Mouse (Mus musculus): Measurements from ENCODE around the gene Ipo9. TPM values are rescaled to one million over a fixed set of nuclear protein-coding genes. Genes with fewer than 3 reads are reported as not detected.
A peak's percentile ranks its signal among the peaks of the same experiment; 100 is the strongest.

Ipo9 gene
- polyA plus RNA-seq (2015; fragmentation: Nextera tagmentation; extraction: Ambion mirVana), result 23.5 and 24.7 TPM in 2 replicates

- no peaks in the 10 kb centered on the region for H3K9me3 ChIP-seq (ENCODE audit: control insufficient read depth, low read length)
- no peak for TF ChIP-seq EP300 (optimal IDR thresholded peaks at IDR 0.05)
- TF ChIP-seq CTCF (IDR thresholded peaks at IDR 0.05; ENCODE audit: low read depth), result peak; percentile 84
- DNase-seq (ENCODE audit: low spot score) (peak; percentile 92), ATAC-seq (ENCODE audit: low FRiP score, low TSS enrichment) (peak; percentile 96)
- H3K27me3 ChIP-seq (ENCODE audit: control insufficient read depth, insufficient read depth, low read length), result no peaks in the 10 kb centered on the region
- H3K4me2 ChIP-seq (replicated peaks; ENCODE audit: low read depth), result peak within 1 kb of the TSS; percentile 77
- H3K4me1 ChIP-seq (replicated peaks; ENCODE audit: control insufficient read depth, insufficient read depth), result peaks cover 2% of the 10 kb centered on the region; the same call in 1 of the 2 replicates
- H3K9ac ChIP-seq (ENCODE audit: low read length), result peak within 1 kb of the TSS; percentile 85
- peak within 1 kb of the TSS; percentile 90 for H3K4me3 ChIP-seq (ENCODE audit: low read depth, low read length)
- H3K36me3 ChIP-seq (ENCODE audit: control insufficient read depth, insufficient read depth, low read length), result no peaks in the 10 kb centered on the region
- H3K27ac ChIP-seq (replicated peaks), result peak within 1 kb of the TSS; percentile 70; the same call in 1 of the 2 replicates
- WGBS, result under 1% methylated on average over 64 of the region's 65 CpGs
These were observed at the start of gene Ipo9 for GRCm38 (mm10) chr1:135429901-135430668. TSS of gene Ipo9 (minus strand) at chr1:135430499.

GRCm38 (mm10) chr1:135475571-135475895 lies 45.2 kb upstream of the Ipo9 start:
- WGBS, result 79% methylated on average over 7 of the region's 7 CpGs
- Histone ChIP-seq H3K27me3 (ENCODE audit: control insufficient read depth, insufficient read depth, low read length) (no peaks in the 10 kb centered on the region), H3K9ac (ENCODE audit: low read length) (no peak overlapping the region), H3K4me1 (replicated peaks; ENCODE audit: control insufficient read depth, insufficient read depth) (no peaks in the 10 kb centered on the region), H3K27ac (replicated peaks) (no peak overlapping the region), H3K9me3 (ENCODE audit: control insufficient read depth, low read length) (no peaks in the 10 kb centered on the region), H3K4me3 (ENCODE audit: low read depth, low read length) (no peak overlapping the region), H3K4me2 (replicated peaks; ENCODE audit: low read depth) (no peak overlapping the region), H3K36me3 (ENCODE audit: control insufficient read depth, insufficient read depth, low read length) (no peaks in the 10 kb centered on the region; the same call in 1 of the 2 replicates)
- no peak for ATAC-seq (ENCODE audit: low FRiP score, low TSS enrichment)
- TF ChIP-seq EP300 (optimal IDR thresholded peaks at IDR 0.05) (no peak), CTCF (IDR thresholded peaks at IDR 0.05; ENCODE audit: low read depth) (no peak)
- no peak for DNase-seq (ENCODE audit: low spot score)

GRCm38 (mm10) chr1:135474861-135475570 lies 44.7 kb upstream of the Ipo9 start:
- Histone ChIP-seq H3K27ac (replicated peaks) (no peak overlapping the region), H3K27me3 (ENCODE audit: control insufficient read depth, insufficient read depth, low read length) (no peaks in the 10 kb centered on the region), H3K36me3 (ENCODE audit: control insufficient read depth, insufficient read depth, low read length) (no peaks in the 10 kb centered on the region; the same call in 1 of the 2 replicates), H3K4me1 (replicated peaks; ENCODE audit: control insufficient read depth, insufficient read depth) (no peaks in the 10 kb centered on the region), H3K9me3 (ENCODE audit: control insufficient read depth, low read length) (no peaks in the 10 kb centered on the region), H3K9ac (ENCODE audit: low read length) (no peak overlapping the region), H3K4me2 (replicated peaks; ENCODE audit: low read depth) (no peak overlapping the region), H3K4me3 (ENCODE audit: low read depth, low read length) (no peak overlapping the region)
- ATAC-seq (ENCODE audit: low FRiP score, low TSS enrichment) (no peak), DNase-seq (ENCODE audit: low spot score) (no peak)
- 52% methylated on average over 15 of the region's 15 CpGs for WGBS
- TF ChIP-seq EP300 (optimal IDR thresholded peaks at IDR 0.05) (no peak), CTCF (IDR thresholded peaks at IDR 0.05; ENCODE audit: low read depth) (no peak)

- Histone ChIP-seq H3K36me3 (ENCODE audit: control insufficient read depth, insufficient read depth, low read length) (peaks cover 3% of the 10 kb centered on the region; the same call in 1 of the 2 replicates), H3K4me3 (ENCODE audit: low read depth, low read length) (no peak overlapping the region), H3K4me1 (replicated peaks; ENCODE audit: control insufficient read depth, insufficient read depth) (no peaks in the 10 kb centered on the region), H3K4me2 (replicated peaks; ENCODE audit: low read depth) (no peak overlapping the region), H3K27ac (replicated peaks) (no peak overlapping the region), H3K9me3 (ENCODE audit: control insufficient read depth, low read length) (no peaks in the 10 kb centered on the region), H3K27me3 (ENCODE audit: control insufficient read depth, insufficient read depth, low read length) (no peaks in the 10 kb centered on the region), H3K9ac (ENCODE audit: low read length) (no peak overlapping the region)
- DNase-seq (ENCODE audit: low spot score) (no peak), ATAC-seq (ENCODE audit: low FRiP score, low TSS enrichment) (no peak)
- TF ChIP-seq CTCF (IDR thresholded peaks at IDR 0.05; ENCODE audit: low read depth), result no peak
- TF ChIP-seq EP300 (optimal IDR thresholded peaks at IDR 0.05), result no peak
- WGBS, result 50% methylated on average over 5 of the region's 5 CpGs
These were observed 42.2 kb upstream of the Ipo9 start for GRCm38 (mm10) chr1:135472536-135472935.

DNA sequence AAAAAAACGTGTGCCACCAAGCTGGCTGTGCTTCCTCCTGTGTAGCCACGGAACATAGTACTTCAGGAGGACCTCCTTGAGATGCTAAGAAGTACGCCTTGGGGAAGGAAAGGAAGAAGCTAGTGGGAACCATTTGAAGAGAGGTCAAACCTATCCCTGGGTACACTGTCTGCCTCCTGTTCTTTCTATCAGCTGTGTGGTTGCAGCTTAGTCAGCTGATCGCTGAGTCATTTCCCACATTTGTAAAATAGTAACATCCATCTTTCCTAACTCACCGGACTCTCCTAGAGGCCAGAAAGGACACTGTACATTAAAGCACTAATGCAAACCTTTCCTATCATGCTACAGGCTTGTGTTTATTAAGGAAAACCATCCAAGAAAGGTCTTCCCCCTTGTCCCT lies 41.4 kb upstream of the Ipo9 start:
- H3K4me2 ChIP-seq (replicated peaks; ENCODE audit: low read depth), result no peak overlapping the region
- 74% methylated on average over 5 of the region's 5 CpGs for WGBS
- peaks cover 8% of the 10 kb centered on the region; the same call in 1 of the 2 replicates for H3K36me3 ChIP-seq (ENCODE audit: control insufficient read depth, insufficient read depth, low read length)
- ATAC-seq (ENCODE audit: low FRiP score, low TSS enrichment) (no peak), DNase-seq (ENCODE audit: low spot score) (no peak)
- no peak overlapping the region for H3K27ac ChIP-seq (replicated peaks)
- H3K27me3 ChIP-seq (ENCODE audit: control insufficient read depth, insufficient read depth, low read length), result no peaks in the 10 kb centered on the region
- H3K9ac ChIP-seq (ENCODE audit: low read length), result no peak overlapping the region
- H3K4me1 ChIP-seq (replicated peaks; ENCODE audit: control insufficient read depth, insufficient read depth), result no peaks in the 10 kb centered on the region
- TF ChIP-seq EP300 (optimal IDR thresholded peaks at IDR 0.05), result no peak
- no peak for TF ChIP-seq CTCF (IDR thresholded peaks at IDR 0.05; ENCODE audit: low read depth)
- H3K4me3 ChIP-seq (ENCODE audit: low read depth, low read length), result no peak overlapping the region
- H3K9me3 ChIP-seq (ENCODE audit: control insufficient read depth, low read length), result no peaks in the 10 kb centered on the region

DNA sequence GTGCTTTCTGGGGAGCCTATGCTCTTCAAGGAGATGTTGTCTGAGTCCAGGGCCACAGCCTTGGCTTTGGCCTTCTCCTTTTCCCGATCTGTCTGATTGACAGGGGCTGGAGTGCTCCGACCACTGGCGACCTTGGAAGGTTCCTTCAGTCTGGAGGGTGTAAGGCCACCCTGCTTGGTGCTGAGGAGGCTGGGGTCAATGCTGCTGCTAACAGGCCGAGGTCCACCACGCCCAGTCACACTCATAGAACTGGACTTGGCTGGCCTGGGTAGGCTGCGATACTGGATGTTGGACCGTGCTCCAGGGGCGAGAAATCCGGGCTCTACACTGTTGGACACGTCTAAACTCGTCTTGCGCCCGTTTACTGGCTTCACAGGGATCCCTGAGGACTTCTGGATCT lies 40.2 kb upstream of the Ipo9 start:
- Histone ChIP-seq H3K36me3 (ENCODE audit: control insufficient read depth, insufficient read depth, low read length) (peaks cover 8% of the 10 kb centered on the region; the same call in 1 of the 2 replicates), H3K9ac (ENCODE audit: low read length) (no peak overlapping the region), H3K4me1 (replicated peaks; ENCODE audit: control insufficient read depth, insufficient read depth) (no peaks in the 10 kb centered on the region), H3K4me3 (ENCODE audit: low read depth, low read length) (no peak overlapping the region), H3K27me3 (ENCODE audit: control insufficient read depth, insufficient read depth, low read length) (no peaks in the 10 kb centered on the region), H3K4me2 (replicated peaks; ENCODE audit: low read depth) (no peak overlapping the region), H3K9me3 (ENCODE audit: control insufficient read depth, low read length) (no peaks in the 10 kb centered on the region), H3K27ac (replicated peaks) (no peak overlapping the region)
- TF ChIP-seq CTCF (IDR thresholded peaks at IDR 0.05; ENCODE audit: low read depth) (no peak), EP300 (optimal IDR thresholded peaks at IDR 0.05) (no peak)
- DNase-seq (ENCODE audit: low spot score) (no peak), ATAC-seq (ENCODE audit: low FRiP score, low TSS enrichment) (no peak)
- WGBS, result 89% methylated on average over 13 of the region's 13 CpGs

All from stomach, postnatal 0 days (tissue).